Mouse (Mus musculus): ENCODE measurements around the gene Tdp2. TPM values are rescaled to one million over a fixed set of nuclear protein-coding genes. Genes with fewer than 3 reads are reported as not detected.

Gene Tdp2
- polyA plus RNA-seq, 1 experiment from 2014 or later = 30.7 TPM

Other genes starting within 250 kb of the Tdp2 start
- 21.3 and 24.0 TPM in 2 replicates for gene Ripor2, start 249.5 kb upstream of the Tdp2 start, polyA plus RNA-seq (2015; fragmentation: Nextera tagmentation; extraction: Ambion mirVana)
- not detected in 2 replicates for gene Armh2, start 90.4 kb upstream of the Tdp2 start, polyA plus RNA-seq (2015; fragmentation: Nextera tagmentation; extraction: Ambion mirVana)
- 16.5 and 39.5 TPM in 2 replicates for gene Gmnn, start 69.8 kb upstream of the Tdp2 start, polyA plus RNA-seq (2015; fragmentation: Nextera tagmentation; extraction: Ambion mirVana)
- gene BC005537, start 30.0 kb upstream of the Tdp2 start, polyA plus RNA-seq (2015; fragmentation: Nextera tagmentation; extraction: Ambion mirVana) = 16.0 and 20.0 TPM in 2 replicates
- 56.1 and 63.4 TPM in 2 replicates for gene Acot13, start 139 bp upstream of the Tdp2 start, polyA plus RNA-seq (2015; fragmentation: Nextera tagmentation; extraction: Ambion mirVana)
- 6.4 and 7.7 TPM in 2 replicates for gene D130043K22Rik, start 13.5 kb downstream of the Tdp2 start, polyA plus RNA-seq (2015; fragmentation: Nextera tagmentation; extraction: Ambion mirVana)
- 13.8 and 16.3 TPM in 2 replicates for gene Aldh5a1, start 106.0 kb downstream of the Tdp2 start, polyA plus RNA-seq (2015; fragmentation: Nextera tagmentation; extraction: Ambion mirVana)
- gene Gpld1, start 111.5 kb downstream of the Tdp2 start, polyA plus RNA-seq (2015; fragmentation: Nextera tagmentation; extraction: Ambion mirVana) = 2.2 and 3.1 TPM in 2 replicates
- gene Mrs2, start 188.7 kb downstream of the Tdp2 start, polyA plus RNA-seq (2015; fragmentation: Nextera tagmentation; extraction: Ambion mirVana) = 14.9 and 15.8 TPM in 2 replicates
- 1.3 and 2.3 TPM in 2 replicates for gene Dcdc2a, start 224.3 kb downstream of the Tdp2 start, polyA plus RNA-seq (2015; fragmentation: Nextera tagmentation; extraction: Ambion mirVana)